Mouse (Mus musculus) splenic B cell, adult 2 months (primary cell): Measurements from ENCODE around the gene Cyp4f13.

ENCODE experiments used
- DNase-seq: peaks from one replicate; pipeline ENCODE4 v3.0.0-alpha.2; 2011; ENCODE audit warnings: low read depth, low spot score
- H3K27me3 ChIP-seq: 2 replicates; pipeline ENCODE4 v1.6.1; 2012; ENCODE audit warnings: mild to moderate bottlenecking, low read length, moderate library complexity, mixed read lengths; ENCODE audit not compliant: control insufficient read depth, poor library complexity, insufficient read depth, severe bottlenecking
- H3K36me3 ChIP-seq: 2 replicates; pipeline ENCODE4 v1.6.1; 2012; ENCODE audit warnings: mild to moderate bottlenecking, low read length, moderate library complexity, mixed read lengths; ENCODE audit not compliant: control insufficient read depth, poor library complexity, insufficient read depth, severe bottlenecking

Gene Cyp4f13

DNA sequence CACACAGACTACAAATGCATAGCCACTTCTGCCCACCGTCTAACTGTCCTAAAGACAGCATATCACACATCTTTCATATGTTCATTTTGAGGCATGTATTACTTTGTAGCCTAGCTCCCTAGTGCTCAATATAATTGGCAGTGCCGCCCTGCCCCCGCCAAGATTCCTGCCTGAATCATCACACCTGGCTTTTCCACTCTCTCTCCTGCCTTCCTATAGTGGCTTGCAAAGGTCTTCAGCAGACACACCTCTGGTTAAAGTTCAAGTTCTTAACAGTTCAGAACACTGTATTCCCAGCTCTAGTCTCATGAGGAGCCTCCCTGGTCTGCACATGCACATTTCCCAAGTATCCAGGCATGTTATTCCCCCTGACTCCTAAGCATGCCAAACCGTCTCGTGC, 19.4 kb downstream of the Cyp4f13 start:
- Histone ChIP-seq H3K27me3 (no peaks in the 10 kb centered on the region), H3K36me3 (no peaks in the 10 kb centered on the region; the same call in 1 of the 2 replicates)
- DNase-seq, result no peak

DNA sequence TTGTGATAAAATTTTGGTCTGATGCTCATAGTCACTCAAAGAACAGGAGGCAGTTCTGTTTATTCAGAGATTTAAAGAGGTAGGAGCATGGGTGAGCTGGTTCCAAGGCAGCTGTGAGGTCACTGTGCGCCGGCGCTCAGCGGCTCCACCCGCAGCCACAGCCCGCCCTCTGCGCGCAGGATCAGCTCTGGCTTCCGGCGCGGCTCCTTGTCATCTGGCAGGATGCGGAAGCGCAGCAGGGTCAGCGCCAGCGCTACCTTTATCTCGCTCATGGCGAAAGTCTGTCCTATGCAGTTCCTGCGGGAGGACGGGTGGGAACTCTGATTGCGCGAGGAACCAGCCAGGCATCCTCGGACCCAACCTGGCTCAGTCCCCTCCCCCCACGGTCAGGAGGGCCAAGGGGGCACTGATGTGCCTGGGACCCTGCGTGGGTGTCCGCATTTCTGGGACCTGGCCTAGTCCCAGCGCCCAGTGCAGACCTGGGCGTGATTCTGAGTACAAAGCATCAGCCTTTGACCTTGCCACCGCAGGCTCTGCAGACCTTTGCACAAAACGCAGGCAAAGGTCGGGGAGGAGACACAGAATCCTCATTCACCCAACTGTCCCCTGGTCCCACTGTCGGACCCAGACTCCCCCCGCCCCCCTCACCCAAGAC, 22.4 kb downstream of the Cyp4f13 start:
- DNase-seq, result peak; percentile 76
- Histone ChIP-seq H3K27me3 (no peaks in the 10 kb centered on the region), H3K36me3 (no peaks in the 10 kb centered on the region)

DNA sequence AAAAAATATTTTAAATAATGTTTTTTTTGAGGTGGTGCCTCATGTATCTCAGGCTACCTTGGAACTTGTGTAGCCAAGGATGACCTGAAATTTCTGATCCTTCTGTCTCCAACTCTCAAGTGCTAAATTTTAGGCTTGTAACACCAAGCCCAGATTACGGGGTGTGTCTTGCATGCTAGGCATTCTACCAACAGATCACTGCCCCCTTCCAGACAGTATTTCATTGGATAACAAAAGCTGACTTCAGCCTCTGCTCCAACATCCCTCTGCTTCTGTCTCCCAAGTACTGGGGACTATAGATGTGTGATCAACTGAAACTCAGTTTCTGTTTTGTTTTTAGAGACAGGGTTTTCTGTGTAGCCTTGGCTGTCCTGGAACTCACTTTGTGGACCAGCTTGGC, 23.5 kb downstream of the Cyp4f13 start:
- H3K36me3 ChIP-seq, result no peaks in the 10 kb centered on the region
- H3K27me3 ChIP-seq, result no peaks in the 10 kb centered on the region
- DNase-seq, result no peak

DNA sequence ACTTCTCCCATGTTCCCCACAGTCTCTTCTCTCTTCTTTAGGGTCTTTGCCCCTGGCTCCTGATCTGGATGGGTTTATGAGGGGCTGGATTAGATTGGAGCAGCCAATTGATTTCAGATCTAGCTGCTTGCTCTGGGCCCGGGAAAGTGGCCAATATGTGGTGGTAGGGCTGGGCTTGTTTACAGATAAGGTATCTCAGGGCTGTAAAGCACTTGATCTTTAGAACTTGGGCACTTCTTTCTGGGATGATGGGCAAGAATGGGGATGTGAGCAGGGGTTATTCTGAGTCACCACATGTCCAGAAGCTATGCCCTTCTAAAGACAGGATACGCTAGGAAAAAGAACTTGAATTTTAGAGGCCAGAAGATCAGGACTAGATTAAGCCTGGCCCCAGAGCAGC, 28.1 kb downstream of the Cyp4f13 start:
- DNase-seq, result no peak
- H3K36me3 ChIP-seq, result no peaks in the 10 kb centered on the region

DNA sequence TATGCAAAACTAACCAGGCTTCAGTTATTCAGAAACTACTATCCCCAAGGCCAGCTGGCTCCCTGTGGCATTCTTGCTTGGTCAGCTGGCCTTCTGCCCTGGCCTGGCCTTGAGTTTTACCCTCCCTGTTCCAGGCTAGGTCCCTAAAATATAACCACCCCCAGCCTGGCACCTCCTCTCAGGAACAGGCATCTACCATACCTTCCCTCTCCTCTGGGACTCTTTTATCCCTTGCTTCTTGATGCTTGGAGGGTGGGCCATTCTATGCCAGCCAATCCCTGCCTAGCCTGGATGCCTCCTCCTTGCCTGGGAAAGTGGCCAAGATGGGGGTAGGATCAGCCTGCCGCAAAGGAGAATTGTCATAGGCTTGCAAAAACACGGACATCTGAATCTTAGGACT, 30.1 kb downstream of the Cyp4f13 start, which contains the start of gene Cyp4f14:
Gene Cyp4f14 (minus strand): TSS at position 212 of the 400 bp plus-strand sequence.
- H3K36me3 ChIP-seq, result no peaks in the 10 kb centered on the region
- no peaks in the 10 kb centered on the region for H3K27me3 ChIP-seq
- no peak for DNase-seq

More for the DNA sequence above, 28.1 kb downstream of the Cyp4f13 start:
- H3K27me3 ChIP-seq, result no peaks in the 10 kb centered on the region

DNA sequence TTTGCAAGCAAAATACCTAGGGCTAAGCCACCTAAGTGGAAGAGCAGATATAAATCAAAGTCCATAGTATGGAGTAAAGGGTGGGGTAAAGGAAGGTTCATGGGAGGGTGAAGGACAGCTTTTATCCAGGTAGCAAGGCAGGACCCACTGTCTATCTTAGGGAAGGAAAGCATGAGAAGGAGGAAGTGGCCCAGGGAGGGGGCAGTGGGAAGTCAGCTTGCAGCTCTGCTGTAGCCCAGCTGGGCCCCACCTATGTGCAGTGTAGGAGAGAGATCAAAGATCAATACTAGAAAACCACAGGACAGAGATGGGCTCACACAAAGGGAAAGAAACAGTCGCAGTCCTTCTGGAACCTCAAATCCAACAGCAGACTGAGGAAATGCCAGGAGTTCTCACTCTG, 31.1 kb downstream of the Cyp4f13 start:
- Histone ChIP-seq H3K36me3 (no peaks in the 10 kb centered on the region), H3K27me3 (no peaks in the 10 kb centered on the region)
- DNase-seq, result no peak

DNA sequence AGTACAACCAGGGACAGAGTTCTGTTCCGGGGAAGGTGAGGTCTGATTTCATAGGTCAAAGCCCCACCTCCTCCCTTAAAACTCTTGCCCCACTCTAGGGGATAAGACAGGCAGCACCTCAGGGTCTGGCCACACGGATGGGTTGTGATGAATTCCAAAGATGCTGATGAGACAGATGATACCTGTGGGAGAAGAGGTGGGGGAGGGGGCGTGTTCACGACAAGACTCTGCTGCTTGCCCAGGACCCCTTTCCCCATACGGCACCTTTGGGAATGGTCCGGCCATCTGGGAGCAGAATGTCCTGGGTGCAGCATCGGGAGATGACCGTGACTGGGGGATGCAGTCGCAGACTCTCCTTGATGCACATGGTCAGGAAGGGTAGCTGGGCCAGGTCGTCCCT, 41.0 kb downstream of the Cyp4f13 start:
- no peak for DNase-seq
- H3K27me3 ChIP-seq, result no peaks in the 10 kb centered on the region
- H3K36me3 ChIP-seq, result no peaks in the 10 kb centered on the region

DNA sequence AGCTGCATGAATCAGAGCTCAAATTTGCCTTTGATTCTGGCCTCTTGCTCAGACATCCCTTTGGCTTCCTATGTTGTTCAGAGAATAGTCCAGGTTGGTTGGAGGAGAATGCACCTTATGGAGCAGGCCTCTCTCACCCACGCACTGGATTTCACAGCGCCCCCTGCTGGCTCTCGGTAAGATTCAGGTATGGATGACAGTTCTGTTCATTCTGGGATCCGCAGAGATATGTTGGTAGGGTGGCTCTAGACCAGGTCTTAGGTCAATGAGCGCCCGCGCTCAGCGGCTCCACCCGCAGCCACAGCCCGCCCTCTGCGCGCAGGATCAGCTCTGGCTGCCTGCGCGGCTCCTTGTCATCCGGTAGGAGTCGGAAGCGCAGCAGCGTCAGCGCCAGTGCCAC, 42.0 kb downstream of the Cyp4f13 start:
- peak; percentile 69 for DNase-seq
- Histone ChIP-seq H3K27me3 (no peaks in the 10 kb centered on the region), H3K36me3 (no peaks in the 10 kb centered on the region)

DNA sequence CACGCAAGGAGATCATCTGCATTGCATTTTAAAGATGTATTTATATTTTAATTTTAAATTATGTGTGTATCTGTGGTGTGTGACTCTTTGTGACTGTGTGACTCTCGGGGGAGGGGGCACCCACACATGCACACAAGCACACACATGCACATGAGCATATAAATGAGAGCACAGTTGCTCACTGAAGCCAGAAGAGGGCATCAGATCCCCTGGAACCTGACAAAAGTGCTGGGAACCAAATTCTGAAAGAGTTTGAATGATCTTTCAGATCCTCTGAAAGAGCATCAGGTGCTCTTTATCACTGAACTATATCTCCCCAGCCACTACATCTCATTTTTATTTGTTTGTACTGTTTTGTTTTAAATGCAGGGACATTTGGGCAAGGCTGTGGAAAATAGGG, 42.8 kb downstream of the Cyp4f13 start:
- no peaks in the 10 kb centered on the region for H3K36me3 ChIP-seq
- DNase-seq, result peak; percentile 56
- H3K27me3 ChIP-seq, result no peaks in the 10 kb centered on the region

DNA sequence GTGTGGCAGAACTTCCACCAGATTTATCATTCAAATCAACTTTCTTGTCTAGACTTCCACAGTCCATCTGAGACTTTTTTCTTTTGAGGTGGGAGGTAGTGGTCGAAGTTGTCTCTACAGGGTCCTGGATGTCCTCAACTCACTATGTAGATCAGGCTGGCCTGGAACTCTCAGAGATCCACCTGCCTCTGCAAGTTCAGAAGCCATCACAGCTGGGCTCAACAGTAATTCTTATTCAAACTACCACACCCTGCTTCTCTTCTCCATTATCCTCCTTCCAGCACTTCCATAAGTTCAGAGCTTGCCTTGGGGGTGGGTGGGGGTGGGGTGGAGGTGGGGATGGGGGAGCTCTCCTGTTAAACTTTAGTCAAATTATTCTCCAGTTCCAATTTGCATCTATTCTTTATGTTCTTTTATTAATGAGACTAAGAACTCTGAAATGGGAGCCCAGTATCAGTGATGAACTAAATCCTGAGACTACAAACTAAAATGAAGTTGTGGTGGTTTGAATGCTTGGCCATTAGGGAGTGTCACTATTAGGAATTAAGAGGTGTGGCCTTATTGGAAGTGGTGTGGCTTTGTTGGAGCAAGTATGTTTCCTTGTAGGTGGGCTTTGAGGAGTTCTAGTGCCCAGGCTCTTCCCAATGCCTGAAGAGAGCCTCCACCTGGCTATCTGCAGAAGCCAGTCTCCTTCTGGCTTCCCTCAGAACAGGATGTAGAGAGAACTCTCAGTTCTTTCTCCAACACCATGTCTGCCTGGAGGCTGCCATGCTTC, 45.3 kb downstream of the Cyp4f13 start:
- Histone ChIP-seq H3K36me3 (no peaks in the 10 kb centered on the region), H3K27me3 (no peaks in the 10 kb centered on the region)
- DNase-seq, result no peak

DNA sequence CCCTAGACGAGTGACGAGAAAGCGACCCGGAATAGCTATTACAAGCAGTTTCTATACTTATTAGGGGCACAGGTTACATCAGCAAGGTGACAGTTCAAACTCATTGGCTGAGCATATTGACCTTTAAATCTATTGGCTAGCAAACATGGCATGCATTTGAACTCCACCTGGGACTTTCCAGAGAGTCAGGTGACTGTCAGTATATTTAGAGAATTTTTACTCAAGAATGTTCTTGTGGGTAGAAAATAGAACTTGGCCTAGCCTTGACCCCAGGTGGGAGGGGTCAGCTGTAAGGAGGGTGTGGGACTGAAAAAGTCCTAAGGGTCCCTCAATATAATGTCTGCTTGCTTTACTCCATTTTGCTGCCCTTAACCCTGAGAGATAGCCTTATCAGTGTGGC, 51.8 kb downstream of the Cyp4f13 start:
- DNase-seq, result peak; percentile 73
- no peaks in the 10 kb centered on the region for H3K36me3 ChIP-seq
- H3K27me3 ChIP-seq, result no peaks in the 10 kb centered on the region

DNA sequence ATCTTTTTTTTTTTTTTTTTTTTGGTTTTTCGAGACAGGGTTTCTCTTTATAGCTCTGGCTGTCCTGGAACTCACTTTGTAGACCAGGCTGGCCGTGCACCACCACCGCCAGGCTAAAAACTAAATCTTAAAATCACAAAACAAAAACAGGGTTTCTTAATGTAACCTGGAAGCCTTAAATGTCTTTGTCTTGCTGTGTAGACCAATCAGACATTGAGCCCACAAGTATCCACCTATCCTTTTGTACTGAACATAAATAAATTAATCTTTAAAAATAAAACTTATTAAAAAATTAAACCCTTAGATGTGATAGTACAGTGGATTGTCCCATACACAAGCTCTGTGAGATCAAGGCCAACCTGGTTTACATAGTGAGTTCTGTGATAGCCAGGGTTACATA, 53.3 kb downstream of the Cyp4f13 start:
- Histone ChIP-seq H3K27me3 (no peaks in the 10 kb centered on the region), H3K36me3 (no peaks in the 10 kb centered on the region)
- no peak for DNase-seq

DNA sequence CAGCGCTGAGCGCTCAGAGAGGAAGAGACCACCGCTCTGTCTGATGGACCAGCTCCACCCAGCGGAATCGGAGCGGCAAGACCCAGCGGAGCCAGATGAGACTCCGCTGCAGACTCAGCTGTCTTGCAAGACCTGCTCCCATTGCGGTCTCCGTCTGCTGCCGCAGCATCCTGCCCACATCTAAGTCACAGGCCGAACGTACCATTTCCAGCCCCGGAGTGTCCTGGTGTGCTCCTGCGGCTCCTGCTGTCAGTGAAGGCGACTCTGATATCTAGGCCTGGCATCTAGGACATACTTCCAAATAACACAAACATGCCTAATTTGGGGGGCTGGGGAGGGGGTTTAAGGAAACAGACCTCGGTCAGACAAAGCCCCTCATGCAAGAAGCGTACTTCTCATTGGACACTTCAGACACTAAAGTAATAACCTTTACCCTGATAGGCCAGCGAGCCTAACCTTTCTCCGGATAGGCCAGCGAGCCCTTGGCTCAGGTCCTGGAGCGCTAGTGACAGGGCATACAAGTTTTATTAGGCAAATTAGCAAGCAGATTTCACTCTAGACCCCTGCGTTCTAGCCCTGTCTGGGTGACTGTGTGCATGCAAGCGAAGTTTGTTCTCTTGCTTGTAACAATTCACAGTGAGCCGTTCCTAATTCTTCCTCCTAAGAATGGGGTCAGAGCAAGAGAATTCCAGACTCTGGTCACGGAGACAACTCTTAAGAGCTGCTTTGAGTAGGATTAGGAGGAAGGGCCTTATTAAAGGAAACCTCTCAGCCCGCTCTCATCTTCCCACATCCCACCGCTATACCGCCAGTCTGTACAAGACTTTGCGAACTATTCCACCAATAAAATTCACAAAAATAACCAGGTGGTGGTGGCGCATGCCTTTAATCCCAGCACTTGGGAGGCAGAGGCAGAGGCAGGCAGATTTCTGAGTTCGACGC, 55.7 kb downstream of the Cyp4f13 start, which contains the start of gene Zfp870:
Gene Zfp870 (minus strand): TSS at position 404 of the 942 bp plus-strand sequence.
- no peaks in the 10 kb centered on the region for H3K27me3 ChIP-seq
- no peaks in the 10 kb centered on the region for H3K36me3 ChIP-seq
- peak; percentile 92 for DNase-seq

DNA sequence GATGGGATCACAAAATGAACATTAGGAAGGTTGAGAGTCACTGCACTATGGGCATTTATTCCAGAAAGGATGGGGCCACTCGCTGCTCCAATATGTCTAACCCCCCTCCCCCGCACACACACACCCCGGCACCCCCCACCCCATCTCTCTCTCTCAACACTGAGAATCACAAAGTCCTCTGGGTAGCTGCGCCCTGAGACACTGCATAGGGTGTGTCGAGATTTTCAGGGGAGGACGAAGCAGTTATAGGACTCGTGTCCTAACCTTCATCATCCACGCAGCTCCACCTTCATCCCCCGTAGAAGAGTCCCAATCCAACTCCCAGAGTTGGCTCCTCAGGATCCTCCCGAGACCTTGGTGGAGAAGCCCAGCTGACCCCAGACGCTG, 56.4 kb downstream of the Cyp4f13 start:
- no peak for DNase-seq
- Histone ChIP-seq H3K27me3 (no peaks in the 10 kb centered on the region), H3K36me3 (no peaks in the 10 kb centered on the region)

DNA sequence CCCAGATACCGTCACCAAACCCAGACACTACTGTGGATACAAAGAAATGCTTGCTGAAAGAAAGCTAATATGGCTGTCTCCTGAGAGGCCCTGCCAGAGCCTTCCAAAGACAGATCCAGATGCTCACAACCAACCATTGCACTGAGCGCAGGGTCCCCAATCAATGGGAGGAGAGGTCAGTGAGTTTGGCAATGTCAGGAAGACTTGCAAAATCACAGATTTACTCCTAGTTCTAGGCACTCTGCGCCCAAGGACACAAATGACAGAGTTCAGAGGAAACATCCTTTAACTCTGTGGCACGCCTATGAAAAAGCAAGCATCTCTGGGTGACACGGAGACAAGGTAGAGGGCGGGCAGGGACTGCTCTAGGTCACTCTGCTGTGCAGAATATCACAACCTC, 57.6 kb downstream of the Cyp4f13 start:
- DNase-seq, result no peak
- H3K36me3 ChIP-seq, result no peaks in the 10 kb centered on the region
- H3K27me3 ChIP-seq, result no peaks in the 10 kb centered on the region
